Mouse (Mus musculus) midbrain, embryonic 13.5 days (tissue): ENCODE data around the gene Gm13697. TPM values are rescaled to one million over a fixed set of nuclear protein-coding genes. Genes with fewer than 3 reads are reported as not detected.
"Not testable (repeated sequence)": the region's sequence is repeated elsewhere in the genome, so short reads cannot be mapped to it uniquely, and the experiment has no call there.

Experiments
- ATAC-seq: fragments of 200-750 bp; cut with Nextera tagmentation; 2 replicates; pipeline ENCODE4 v1.8.0; 2017; ENCODE audit warnings: mild to moderate bottlenecking, moderate TSS enrichment, moderate library complexity
- H3K27ac ChIP-seq: fragments of 300-500 bp; sonication (generic); 2 replicates; pipeline ENCODE4 v1.5.1; 2015; ENCODE audit warnings: inconsistent platforms, mild to moderate bottlenecking, moderate library complexity
- H3K27me3 ChIP-seq: fragments of 300-500 bp; sonication (generic); 2 replicates; pipeline ENCODE4 v1.6.1; 2015; ENCODE audit warnings: mild to moderate bottlenecking, inconsistent platforms
- H3K36me3 ChIP-seq: fragments of 300-500 bp; sonication (generic); 2 replicates; pipeline ENCODE4 v1.6.1; 2015; ENCODE audit warnings: mild to moderate bottlenecking, inconsistent platforms
- H3K4me1 ChIP-seq: fragments of 300-500 bp; sonication (generic); replicated peaks from 2 replicates; pipeline ENCODE4 v1.6.1; 2015; ENCODE audit warnings: inconsistent platforms
- H3K4me2 ChIP-seq: fragments of 300-500 bp; sonication (generic); replicated peaks from 2 replicates; pipeline ENCODE4 v1.6.1; 2015; ENCODE audit warnings: moderate library complexity, mild to moderate bottlenecking, inconsistent platforms
- H3K4me3 ChIP-seq: fragments of 300-500 bp; sonication (generic); replicated peaks from 2 replicates; pipeline ENCODE4 v1.5.1; 2015; ENCODE audit warnings: mild to moderate bottlenecking, inconsistent platforms
- H3K9ac ChIP-seq: fragments of 300-500 bp; sonication (generic); replicated peaks from 2 replicates; pipeline ENCODE4 v1.6.1; 2015; ENCODE audit warnings: mild to moderate bottlenecking, inconsistent platforms
- H3K9me3 ChIP-seq: fragments of 300-500 bp; sonication (generic); 2 replicates; pipeline ENCODE4 v1.6.1; 2016; ENCODE audit warnings: mild to moderate bottlenecking, inconsistent platforms
- WGBS: fragments of 180-500 bp; shearing (Covaris S2); methylation state at CpG from one replicate; pipeline ENCODE4 v1.1.7; 2015; 5-methylcytosine and 5-hydroxymethylcytosine counted together
- polyA plus RNA-seq: library from polyadenylated mRNA; unstranded; fragments of >200 nt; fragmentation: Nextera tagmentation; extraction: Ambion mirVana; gene quantifications from 2 replicates; pipeline ENCODE4 v1.2.1, GENCODE M21; 2015

The Gm13697 gene
- polyA plus RNA-seq, result not detected in 2 replicates

- not testable (repeated sequence) for H3K4me1 ChIP-seq, H3K36me3 ChIP-seq, H3K4me3 ChIP-seq, H3K27ac ChIP-seq, ATAC-seq, H3K9ac ChIP-seq, H3K9me3 ChIP-seq, H3K4me2 ChIP-seq, H3K27me3 ChIP-seq
- no CpG with 5 or more reads among the region's 6 CpGs for WGBS
Measured at GRCm38 (mm10) chr2:83984443-83984842, at the start of gene Gm13697. Gene Gm13697 (plus strand): TSS chr2:83984743.

- WGBS, result 1% methylated on average over 20 of the region's 20 CpGs
- H3K27me3 ChIP-seq, result no peaks in the 10 kb centered on the region
Measured at GRCm38 (mm10) chr2:83940931-83941361, 43.6 kb upstream of the Gm13697 start, which contains the start of gene Zswim2. Gene Zswim2 (minus strand): TSS chr2:83941228.

GRCm38 (mm10) chr2:83941378-83941777 lies 43.2 kb upstream of the Gm13697 start:
- no peak overlapping the region for H3K9ac ChIP-seq
- H3K27me3 ChIP-seq, result no peaks in the 10 kb centered on the region
- WGBS, result 33% methylated on average over 3 of the region's 3 CpGs
- peak; percentile 78 for ATAC-seq
- no peaks in the 10 kb centered on the region for H3K36me3 ChIP-seq
- no peaks in the 10 kb centered on the region for H3K9me3 ChIP-seq
- H3K4me2 ChIP-seq, result peak overlapping the region; percentile 62
- peak overlapping the region; percentile 40 for H3K4me3 ChIP-seq
- peaks cover 10% of the 10 kb centered on the region for H3K4me1 ChIP-seq
- no peak overlapping the region for H3K27ac ChIP-seq

More at GRCm38 (mm10) chr2:83940931-83941361, 43.6 kb upstream of the Gm13697 start, which contains the start of gene Zswim2:
- peak; percentile 100 for ATAC-seq
- H3K27ac ChIP-seq, result peak within 1 kb of the TSS; percentile 71
- H3K4me1 ChIP-seq, result peaks cover 10% of the 10 kb centered on the region
- H3K4me3 ChIP-seq, result peak within 1 kb of the TSS; percentile 40
- no peaks in the 10 kb centered on the region for H3K9me3 ChIP-seq
- no peaks in the 10 kb centered on the region for H3K36me3 ChIP-seq
- peak within 1 kb of the TSS; percentile 62 for H3K4me2 ChIP-seq
- no peak within 1 kb of the TSS for H3K9ac ChIP-seq

DNA sequence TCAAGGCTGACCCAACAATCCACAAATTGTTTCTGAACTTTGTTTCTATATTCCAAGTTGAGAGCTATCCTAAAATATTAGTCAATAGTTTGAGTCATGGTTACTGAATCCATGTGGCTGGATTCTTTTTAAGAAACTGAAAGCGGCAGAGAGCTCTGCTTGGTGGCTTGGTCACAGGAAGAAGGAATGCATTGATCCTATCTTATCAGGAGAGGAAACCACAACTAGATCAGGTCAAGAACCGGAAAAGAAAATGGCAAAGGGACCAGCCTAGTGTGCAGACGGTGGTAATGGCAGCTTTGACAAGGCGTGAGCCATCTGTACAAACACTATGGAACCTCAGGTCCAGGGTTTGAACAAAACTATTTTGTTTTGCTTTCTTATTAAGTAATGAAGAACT lies 42.8 kb upstream of the Gm13697 start:
- 81% methylated on average over 4 of the region's 4 CpGs for WGBS
- H3K27me3 ChIP-seq, result no peaks in the 10 kb centered on the region

GRCm38 (mm10) chr2:83955393-83955792 lies 29.1 kb upstream of the Gm13697 start, which contains the start of gene Gm13698:
Gene Gm13698 (plus strand): TSS chr2:83955693.
- H3K4me1 ChIP-seq, H3K4me2 ChIP-seq, H3K27ac ChIP-seq, H3K9me3 ChIP-seq, H3K36me3 ChIP-seq, H3K9ac ChIP-seq, H3K4me3 ChIP-seq, ATAC-seq, H3K27me3 ChIP-seq: not testable (repeated sequence)
- no CpG with 5 or more reads among the region's 6 CpGs for WGBS

More for the DNA sequence above, 42.8 kb upstream of the Gm13697 start:
- no peak overlapping the region for H3K27ac ChIP-seq
- no peaks in the 10 kb centered on the region for H3K36me3 ChIP-seq
- H3K4me3 ChIP-seq, result no peak overlapping the region
- no peak for ATAC-seq
- no peaks in the 10 kb centered on the region for H3K9me3 ChIP-seq
- H3K4me2 ChIP-seq, result no peak overlapping the region
- no peak overlapping the region for H3K9ac ChIP-seq
- peaks cover 10% of the 10 kb centered on the region for H3K4me1 ChIP-seq

- H3K9me3 ChIP-seq, H3K27me3 ChIP-seq, H3K36me3 ChIP-seq, ATAC-seq, H3K9ac ChIP-seq, H3K4me1 ChIP-seq, H3K4me3 ChIP-seq, H3K27ac ChIP-seq, H3K4me2 ChIP-seq: not testable (repeated sequence)
- no CpG with 5 or more reads among the region's 6 CpGs for WGBS
Measured at GRCm38 (mm10) chr2:83961203-83961602, 23.3 kb upstream of the Gm13697 start, which contains the start of gene Gm13693. Gene Gm13693 (plus strand): TSS chr2:83961503.

DNA sequence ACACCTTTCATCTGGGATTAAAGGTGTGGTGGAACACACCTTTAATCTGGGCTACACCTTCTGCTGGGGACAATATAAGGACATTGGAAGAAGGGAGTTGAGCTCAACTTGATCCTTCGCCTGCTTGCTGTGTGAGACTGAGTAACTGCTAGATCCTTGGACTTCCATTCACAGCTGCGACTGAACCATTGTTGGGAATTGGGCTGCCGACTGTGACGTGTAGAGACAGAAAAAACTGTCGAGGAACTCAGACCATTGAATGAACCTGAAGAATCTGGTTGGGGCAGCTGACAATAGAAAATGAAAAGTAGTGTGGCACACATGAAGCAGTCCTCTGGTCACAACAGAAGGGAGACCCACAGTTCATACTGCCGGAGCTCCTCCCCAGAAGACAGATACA lies 17.5 kb upstream of the Gm13697 start, which contains the start of gene Gm13695:
TSS of gene Gm13695 (plus strand) at position 301 of the 400 bp plus-strand sequence.
- H3K9ac ChIP-seq, H3K27ac ChIP-seq, H3K9me3 ChIP-seq, H3K4me3 ChIP-seq, H3K4me2 ChIP-seq, H3K4me1 ChIP-seq, ATAC-seq, H3K36me3 ChIP-seq, H3K27me3 ChIP-seq: not testable (repeated sequence)
- no CpG with 5 or more reads among the region's 6 CpGs for WGBS

DNA sequence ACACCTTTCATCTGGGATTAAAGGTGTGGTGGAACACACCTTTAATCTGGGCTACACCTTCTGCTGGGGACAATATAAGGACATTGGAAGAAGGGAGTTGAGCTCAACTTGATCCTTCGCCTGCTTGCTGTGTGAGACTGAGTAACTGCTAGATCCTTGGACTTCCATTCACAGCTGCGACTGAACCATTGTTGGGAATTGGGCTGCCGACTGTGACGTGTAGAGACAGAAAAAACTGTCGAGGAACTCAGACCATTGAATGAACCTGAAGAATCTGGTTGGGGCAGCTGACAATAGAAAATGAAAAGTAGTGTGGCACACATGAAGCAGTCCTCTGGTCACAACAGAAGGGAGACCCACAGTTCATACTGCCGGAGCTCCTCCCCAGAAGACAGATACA lies 11.7 kb upstream of the Gm13697 start, which contains the start of gene Gm13696:
TSS of gene Gm13696 (plus strand) at position 301 of the 400 bp plus-strand sequence.
- H3K9me3 ChIP-seq, H3K27me3 ChIP-seq, H3K4me2 ChIP-seq, H3K4me1 ChIP-seq, H3K36me3 ChIP-seq, H3K4me3 ChIP-seq, H3K9ac ChIP-seq, ATAC-seq, H3K27ac ChIP-seq: not testable (repeated sequence)
- WGBS, result no CpG with 5 or more reads among the region's 6 CpGs

DNA sequence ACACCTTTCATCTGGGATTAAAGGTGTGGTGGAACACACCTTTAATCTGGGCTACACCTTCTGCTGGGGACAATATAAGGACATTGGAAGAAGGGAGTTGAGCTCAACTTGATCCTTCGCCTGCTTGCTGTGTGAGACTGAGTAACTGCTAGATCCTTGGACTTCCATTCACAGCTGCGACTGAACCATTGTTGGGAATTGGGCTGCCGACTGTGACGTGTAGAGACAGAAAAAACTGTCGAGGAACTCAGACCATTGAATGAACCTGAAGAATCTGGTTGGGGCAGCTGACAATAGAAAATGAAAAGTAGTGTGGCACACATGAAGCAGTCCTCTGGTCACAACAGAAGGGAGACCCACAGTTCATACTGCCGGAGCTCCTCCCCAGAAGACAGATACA lies 5.9 kb upstream of the Gm13697 start, which contains the start of gene Gm13694:
TSS of gene Gm13694 (plus strand) at position 301 of the 400 bp plus-strand sequence.
- H3K4me2 ChIP-seq, H3K27me3 ChIP-seq, H3K9me3 ChIP-seq, H3K27ac ChIP-seq, H3K36me3 ChIP-seq, H3K4me3 ChIP-seq, H3K9ac ChIP-seq, H3K4me1 ChIP-seq, ATAC-seq: not testable (repeated sequence)
- WGBS, result no CpG with 5 or more reads among the region's 6 CpGs

DNA sequence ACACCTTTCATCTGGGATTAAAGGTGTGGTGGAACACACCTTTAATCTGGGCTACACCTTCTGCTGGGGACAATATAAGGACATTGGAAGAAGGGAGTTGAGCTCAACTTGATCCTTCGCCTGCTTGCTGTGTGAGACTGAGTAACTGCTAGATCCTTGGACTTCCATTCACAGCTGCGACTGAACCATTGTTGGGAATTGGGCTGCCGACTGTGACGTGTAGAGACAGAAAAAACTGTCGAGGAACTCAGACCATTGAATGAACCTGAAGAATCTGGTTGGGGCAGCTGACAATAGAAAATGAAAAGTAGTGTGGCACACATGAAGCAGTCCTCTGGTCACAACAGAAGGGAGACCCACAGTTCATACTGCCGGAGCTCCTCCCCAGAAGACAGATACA lies 5.7 kb downstream of the Gm13697 start, which contains the start of gene Gm13691:
TSS of gene Gm13691 (plus strand) at position 301 of the 400 bp plus-strand sequence.
- not testable (repeated sequence) for H3K4me2 ChIP-seq, H3K36me3 ChIP-seq, H3K27ac ChIP-seq, ATAC-seq, H3K27me3 ChIP-seq, H3K9ac ChIP-seq, H3K4me3 ChIP-seq, H3K4me1 ChIP-seq, H3K9me3 ChIP-seq
- WGBS, result no CpG with 5 or more reads among the region's 6 CpGs

DNA sequence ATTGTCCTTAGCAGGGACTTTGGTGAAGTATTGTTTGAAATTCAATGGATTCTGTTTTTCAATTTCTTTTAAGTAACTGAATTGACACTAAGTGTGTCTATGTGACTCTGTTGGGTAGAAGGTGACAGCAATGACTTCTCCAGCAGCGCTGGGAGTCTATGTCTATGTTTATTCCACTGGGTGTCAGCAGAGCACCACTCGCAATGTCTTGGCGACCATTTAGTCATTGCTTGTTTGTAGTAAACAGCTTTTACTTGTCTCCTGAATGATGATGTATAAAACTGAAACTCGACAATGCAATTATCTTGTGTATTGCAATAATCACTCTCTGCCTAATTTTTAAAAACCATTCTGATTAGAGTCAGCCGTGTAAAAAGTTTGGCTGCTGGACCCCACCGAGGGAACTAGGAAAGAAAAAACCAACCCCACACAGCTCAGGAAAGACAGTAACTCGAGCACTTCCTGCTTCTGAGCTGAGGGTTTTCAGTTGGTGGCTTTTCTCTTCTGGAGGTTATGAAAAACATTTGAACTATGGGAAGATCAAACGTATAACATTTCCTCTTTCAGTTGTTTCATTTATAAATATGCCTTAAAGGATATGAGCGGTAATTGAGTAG lies 9.2 kb downstream of the Gm13697 start:
- not testable (repeated sequence) for H3K27me3 ChIP-seq, H3K36me3 ChIP-seq, ATAC-seq, H3K9ac ChIP-seq, H3K4me1 ChIP-seq, H3K27ac ChIP-seq, H3K4me2 ChIP-seq, H3K9me3 ChIP-seq, H3K4me3 ChIP-seq
- 76% methylated on average over 8 of the region's 9 CpGs for WGBS

DNA sequence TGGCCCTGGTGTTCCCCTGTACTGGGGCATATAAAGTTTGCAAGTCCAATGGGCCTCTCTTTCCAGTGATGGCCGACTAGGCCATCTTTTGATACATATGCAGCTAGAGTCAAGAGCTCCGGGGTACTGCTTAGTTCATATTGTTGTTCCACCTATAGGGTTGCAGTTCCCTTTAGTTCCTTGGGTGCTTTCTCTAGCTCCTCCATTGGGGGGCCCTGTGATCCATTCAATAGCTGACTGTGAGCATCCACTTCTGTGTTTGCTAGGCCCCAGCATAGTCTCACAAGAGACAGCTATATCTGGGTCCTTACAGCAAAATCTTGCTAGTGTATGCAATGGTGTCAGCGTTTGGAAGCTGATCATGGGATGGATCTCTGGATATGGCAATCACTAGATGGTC lies 10.0 kb downstream of the Gm13697 start:
- H3K4me1 ChIP-seq, H3K4me3 ChIP-seq, H3K9me3 ChIP-seq, H3K4me2 ChIP-seq, ATAC-seq, H3K27ac ChIP-seq, H3K27me3 ChIP-seq, H3K36me3 ChIP-seq, H3K9ac ChIP-seq: not testable (repeated sequence)
- WGBS, result 60% methylated on average over 1 of the region's 3 CpGs
